Mouse (Mus musculus) myocyte (in vitro differentiated cells): ENCODE results near the gene Cracr2b. TPM values are rescaled to one million over a fixed set of nuclear protein-coding genes. Genes with fewer than 3 reads are reported as not detected.

Source experiments
- H3K27me3 ChIP-seq: one replicate; pipeline ENCODE4 v1.6.1; 2011; ENCODE audit not compliant: control insufficient read depth, insufficient read depth, insufficient read length
- H3K36me3 ChIP-seq: one replicate; pipeline ENCODE4 v1.6.1; 2011; ENCODE audit not compliant: control insufficient read depth, insufficient read depth
- H3K4me2 ChIP-seq: one replicate; pipeline ENCODE4 v1.6.1; 2011; ENCODE audit warnings: low read depth, control low read depth
- H3K4me3 ChIP-seq: one replicate; pipeline ENCODE4 v1.5.1; 2011; ENCODE audit warnings: mild to moderate bottlenecking, control low read depth, moderate library complexity
- H3K79me2 ChIP-seq: one replicate; pipeline ENCODE4 v1.6.1; 2011; ENCODE audit not compliant: control insufficient read depth, insufficient read depth
- H3ac ChIP-seq: one replicate; pipeline ENCODE4 v1.6.1; 2011; ENCODE audit not compliant: control insufficient read depth, insufficient read length
- CEBPB ChIP-seq: IDR thresholded peaks from 2 replicates; pipeline ENCODE4 v1.6.1; 2011; ENCODE audit warnings: mild to moderate bottlenecking, moderate library complexity; ENCODE audit not compliant: poor library complexity, insufficient read depth, severe bottlenecking
- E2F4 ChIP-seq: IDR thresholded peaks from one replicate; pipeline ENCODE4 v1.6.1; 2011; ENCODE audit warnings: mild to moderate bottlenecking, control low read depth, moderate library complexity; ENCODE audit not compliant: insufficient read depth
- MAX ChIP-seq: IDR thresholded peaks from one replicate; pipeline ENCODE4 v1.6.1; 2011; ENCODE audit warnings: low read depth, mild to moderate bottlenecking, control low read depth
- MYOD1 ChIP-seq, 3 experiments: IDR thresholded peaks; one replicate each; pipeline ENCODE4 v1.6.1; 2011; ENCODE audit warnings: control low read depth in 2 of 3, low read depth in 2 of 3, mild to moderate bottlenecking in 2 of 3, moderate library complexity in 1 of 3; ENCODE audit not compliant: insufficient read length in 2 of 3, control insufficient read depth in 1 of 3
- MYOG ChIP-seq, 3 experiments: IDR thresholded peaks; one replicate each; pipeline ENCODE4 v1.6.1; 2011; ENCODE audit warnings: control low read depth in 2 of 3, low read depth in 2 of 3, mild to moderate bottlenecking in 2 of 3; ENCODE audit not compliant: insufficient read length in 2 of 3, control insufficient read depth in 1 of 3, insufficient read depth in 1 of 3
- POLR2A ChIP-seq: IDR thresholded peaks from one replicate; pipeline ENCODE4 v1.6.1; 2011; ENCODE audit warnings: low read depth, mild to moderate bottlenecking, control low read depth, moderate library complexity; ENCODE audit not compliant: insufficient read length
- POLR2AphosphoS2 ChIP-seq: IDR thresholded peaks from one replicate; pipeline ENCODE4 v1.6.1; 2011; ENCODE audit warnings: low read depth, control low read depth; ENCODE audit not compliant: insufficient read length
- REST ChIP-seq: IDR thresholded peaks from one replicate; pipeline ENCODE4 v1.6.1; 2011; ENCODE audit warnings: mild to moderate bottlenecking, control low read depth, moderate library complexity; ENCODE audit not compliant: insufficient read depth, insufficient read length
- SRF ChIP-seq: IDR thresholded peaks from one replicate; pipeline ENCODE4 v1.6.1; 2011; ENCODE audit warnings: low read depth; ENCODE audit not compliant: control insufficient read depth, insufficient read length
- TCF12 ChIP-seq: IDR thresholded peaks from one replicate; pipeline ENCODE4 v1.6.1; 2011; ENCODE audit warnings: mild to moderate bottlenecking, control low read depth; ENCODE audit not compliant: poor library complexity, insufficient read depth, severe bottlenecking
- TCF3 ChIP-seq: IDR thresholded peaks from one replicate; pipeline ENCODE4 v1.6.1; 2011; ENCODE audit warnings: low read depth, control low read depth; ENCODE audit not compliant: insufficient read length
- USF1 ChIP-seq: IDR thresholded peaks from one replicate; pipeline ENCODE4 v1.6.1; 2011; ENCODE audit warnings: low read depth, mild to moderate bottlenecking, control low read depth, moderate library complexity
- polyA plus RNA-seq: library from polyadenylated mRNA; unstranded; fragments of >200 nt; fragmentation: generic; extraction: Trizol; gene quantifications from one replicate; pipeline ENCODE4 v1.2.1, GENCODE M21; 2012; ENCODE audit warnings: missing spikeins

The Cracr2b gene
- polyA plus RNA-seq, 1 experiment, result 2.4 TPM

DNA sequence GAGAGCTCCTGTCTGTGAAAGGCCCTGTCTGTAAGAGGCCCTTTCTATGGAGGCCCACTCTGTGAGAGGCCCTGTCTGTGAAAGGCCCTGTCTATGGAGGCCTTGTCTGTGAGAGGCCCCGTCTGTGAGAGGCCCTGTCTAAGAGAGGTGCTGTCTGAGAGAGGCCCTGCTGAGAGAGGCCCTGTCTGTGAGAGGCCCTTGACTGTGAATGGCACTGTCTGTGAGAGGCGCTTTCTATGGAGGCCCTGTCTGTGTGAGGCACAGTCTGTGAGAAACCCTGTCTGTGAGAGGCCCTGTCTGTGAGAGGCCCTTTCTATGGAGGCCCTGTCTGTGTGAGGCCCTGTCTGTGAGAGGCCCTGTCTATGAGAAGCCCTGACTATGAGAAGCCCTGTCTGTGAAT lies 45.4 kb downstream of the Cracr2b start:
- Histone ChIP-seq H3ac (no peak overlapping the region), H3K4me3 (no peak overlapping the region), H3K36me3 (no peaks in the 10 kb centered on the region), H3K79me2 (no peaks in the 10 kb centered on the region), H3K27me3 (no peaks in the 10 kb centered on the region), H3K4me2 (no peak overlapping the region)
- no peak for TF ChIP-seq POLR2AphosphoS2
- no peak for TF ChIP-seq CEBPB
- TF ChIP-seq TCF12, result no peak
- no peak for TF ChIP-seq POLR2A
- TF ChIP-seq E2F4, result no peak
- TF ChIP-seq TCF3, result no peak
- no peak for TF ChIP-seq MAX
- TF ChIP-seq REST, result no peak
- no peak for TF ChIP-seq USF1
- TF ChIP-seq MYOD1 (IDR thresholded peaks at IDR 0.05; ENCODE audit: control insufficient read depth in 1 of 3, insufficient read length in 2 of 3, low read depth in 2 of 3), result no peak
- no peak for TF ChIP-seq MYOG (IDR thresholded peaks at IDR 0.05; ENCODE audit: control insufficient read depth in 1 of 3, insufficient read depth in 1 of 3, insufficient read length in 2 of 3, low read depth in 2 of 3)
- TF ChIP-seq SRF, result no peak

DNA sequence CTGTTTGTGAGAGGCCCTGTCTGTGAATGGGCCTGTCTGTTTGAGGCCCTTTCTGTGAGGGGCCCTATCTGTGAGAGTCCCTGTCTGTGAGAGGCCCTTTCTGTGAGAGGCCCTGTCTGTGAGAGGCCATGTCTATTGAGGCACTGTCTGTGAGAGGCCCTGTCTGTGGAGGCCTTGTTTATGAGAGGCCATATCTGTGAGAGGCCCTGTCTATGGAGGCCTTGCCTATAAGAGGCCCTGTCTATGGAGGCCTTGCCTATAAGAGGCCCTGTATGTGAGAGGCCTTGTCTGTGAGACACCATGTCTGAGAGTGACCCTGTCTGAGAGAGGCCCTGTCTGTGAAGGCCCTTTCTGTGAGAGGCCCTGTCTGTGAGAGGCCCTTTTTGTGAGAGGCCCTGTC lies 47.3 kb downstream of the Cracr2b start:
- no peak for TF ChIP-seq MYOG (IDR thresholded peaks at IDR 0.05; ENCODE audit: control insufficient read depth in 1 of 3, insufficient read depth in 1 of 3, insufficient read length in 2 of 3, low read depth in 2 of 3)
- no peak for TF ChIP-seq POLR2A
- no peak for TF ChIP-seq POLR2AphosphoS2
- no peak for TF ChIP-seq USF1
- TF ChIP-seq TCF12, result no peak
- TF ChIP-seq TCF3, result no peak
- no peak for TF ChIP-seq MAX
- TF ChIP-seq MYOD1 (IDR thresholded peaks at IDR 0.05; ENCODE audit: control insufficient read depth in 1 of 3, insufficient read length in 2 of 3, low read depth in 2 of 3), result no peak
- no peak for TF ChIP-seq E2F4
- no peak for TF ChIP-seq REST
- TF ChIP-seq CEBPB, result no peak
- TF ChIP-seq SRF, result no peak
- Histone ChIP-seq H3K4me3 (no peak overlapping the region), H3K4me2 (no peak overlapping the region), H3K27me3 (no peaks in the 10 kb centered on the region), H3K79me2 (no peaks in the 10 kb centered on the region), H3K36me3 (no peaks in the 10 kb centered on the region), H3ac (no peak overlapping the region)

DNA sequence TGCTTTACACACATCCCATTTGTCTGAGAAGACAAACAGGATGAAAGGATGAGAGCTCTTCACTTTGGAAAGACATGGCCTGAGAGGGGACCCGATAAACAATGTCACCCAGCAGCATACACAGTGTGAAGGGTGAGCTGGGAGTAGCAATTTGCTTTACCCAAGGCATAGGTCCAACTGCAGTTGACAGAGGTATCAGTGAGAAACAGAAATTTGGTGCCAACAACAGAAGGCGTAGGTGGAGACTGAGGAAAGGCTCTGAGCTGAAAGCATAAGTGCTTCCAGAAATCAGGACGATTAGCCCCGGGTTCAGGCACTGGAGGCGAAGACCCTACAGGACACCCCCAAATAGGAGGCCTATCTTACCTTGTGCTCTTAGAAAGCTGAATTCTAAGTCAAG lies 49.3 kb downstream of the Cracr2b start:
- Histone ChIP-seq H3ac (no peak overlapping the region), H3K79me2 (no peaks in the 10 kb centered on the region), H3K4me3 (no peak overlapping the region), H3K4me2 (no peak overlapping the region), H3K36me3 (peaks cover 4% of the 10 kb centered on the region), H3K27me3 (no peaks in the 10 kb centered on the region)
- no peak for TF ChIP-seq MYOD1 (IDR thresholded peaks at IDR 0.05; ENCODE audit: control insufficient read depth in 1 of 3, insufficient read length in 2 of 3, low read depth in 2 of 3)
- no peak for TF ChIP-seq USF1
- TF ChIP-seq SRF, result no peak
- TF ChIP-seq POLR2AphosphoS2, result no peak
- no peak for TF ChIP-seq TCF3
- no peak for TF ChIP-seq E2F4
- TF ChIP-seq MAX, result no peak
- TF ChIP-seq MYOG (IDR thresholded peaks at IDR 0.05; ENCODE audit: control insufficient read depth in 1 of 3, insufficient read depth in 1 of 3, insufficient read length in 2 of 3, low read depth in 2 of 3), result no peak
- TF ChIP-seq CEBPB, result no peak
- TF ChIP-seq TCF12, result no peak
- no peak for TF ChIP-seq POLR2A
- TF ChIP-seq REST, result no peak

DNA sequence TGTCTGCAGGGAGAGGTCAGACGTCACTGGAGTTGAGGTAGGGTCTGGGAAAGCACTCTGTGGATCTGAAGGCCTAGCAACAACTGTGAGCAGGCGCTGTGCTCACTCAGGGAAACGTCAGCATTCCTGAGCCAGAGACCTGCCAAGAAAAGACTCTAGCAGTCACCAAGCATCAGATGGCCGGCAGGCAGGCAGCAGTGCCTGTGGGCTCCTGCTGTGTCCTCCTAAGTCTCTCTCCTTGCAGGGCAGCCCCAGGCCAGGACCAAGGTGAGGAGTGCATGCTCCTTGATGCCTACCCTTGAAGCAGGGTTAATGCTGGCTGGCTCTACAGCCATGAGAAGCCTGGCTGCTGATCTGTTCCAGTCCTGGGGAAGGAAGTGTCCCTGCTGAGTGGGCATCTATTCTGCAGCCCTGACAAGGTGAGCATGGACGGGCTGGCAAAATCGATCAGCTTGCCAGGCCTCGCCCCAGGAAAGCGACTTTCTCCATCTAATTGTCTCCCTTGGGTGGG lies 49.8 kb downstream of the Cracr2b start:
- H3K79me2 ChIP-seq, result no peaks in the 10 kb centered on the region
- TF ChIP-seq MAX (no peak), MYOD1 (IDR thresholded peaks at IDR 0.05; ENCODE audit: control insufficient read depth in 1 of 3, insufficient read length in 2 of 3, low read depth in 2 of 3) (no peak), USF1 (no peak), TCF3 (no peak), POLR2AphosphoS2 (no peak), E2F4 (no peak)
- H3ac ChIP-seq, result no peak overlapping the region
- H3K4me2 ChIP-seq, result no peak overlapping the region
- H3K4me3 ChIP-seq, result no peak overlapping the region
- no peaks in the 10 kb centered on the region for H3K27me3 ChIP-seq
- H3K36me3 ChIP-seq, result peaks cover 4% of the 10 kb centered on the region

Other genes with a start within 250 kb of the Cracr2b start
- gene Lmntd2, start 247.0 kb upstream of the Cracr2b start, polyA plus RNA-seq, result 0.10 TPM
- 54.5 TPM for gene Rassf7, start 245.2 kb upstream of the Cracr2b start, polyA plus RNA-seq
- 44.5 TPM for gene Phrf1, start 232.3 kb upstream of the Cracr2b start, polyA plus RNA-seq
- 0.97 TPM for gene Irf7, start 194.6 kb upstream of the Cracr2b start, polyA plus RNA-seq
- 0.07 TPM for gene Cdhr5, start 184.3 kb upstream of the Cracr2b start, polyA plus RNA-seq
- gene Sct, start 182.0 kb upstream of the Cracr2b start, polyA plus RNA-seq, result 0.68 TPM
- not detected for gene Drd4, start 169.1 kb upstream of the Cracr2b start, polyA plus RNA-seq
- gene Deaf1, start 133.4 kb upstream of the Cracr2b start, polyA plus RNA-seq, result 11.8 TPM
- 12.5 TPM for gene Tmem80, start 133.4 kb upstream of the Cracr2b start, polyA plus RNA-seq
- gene Eps8l2, start 122.2 kb upstream of the Cracr2b start, polyA plus RNA-seq, result 0.44 TPM
- gene Taldo1, start 68.9 kb upstream of the Cracr2b start, polyA plus RNA-seq, result 259 TPM
- 16.3 TPM for gene Gatd1, start 47.0 kb upstream of the Cracr2b start, polyA plus RNA-seq
- gene Cend1, start 31.6 kb upstream of the Cracr2b start, polyA plus RNA-seq, result 0.25 TPM
- 8.8 TPM for gene Slc25a22, start 23.2 kb upstream of the Cracr2b start, polyA plus RNA-seq
- gene Pidd1, start 17.1 kb upstream of the Cracr2b start, polyA plus RNA-seq, result 1.9 TPM
- 5,265 TPM for gene Rplp2, start 13.7 kb upstream of the Cracr2b start, polyA plus RNA-seq
- 50.5 TPM for gene Pnpla2, start 5.9 kb upstream of the Cracr2b start, polyA plus RNA-seq
- gene Cd151, start 6.3 kb downstream of the Cracr2b start, polyA plus RNA-seq, result 267 TPM
- gene Polr2l, start 14.0 kb downstream of the Cracr2b start, polyA plus RNA-seq, result 95.1 TPM
- 95.5 TPM for gene Tspan4, start 14.1 kb downstream of the Cracr2b start, polyA plus RNA-seq
- gene Chid1, start 78.8 kb downstream of the Cracr2b start, polyA plus RNA-seq, result 51.3 TPM
- gene Ap2a2, start 101.1 kb downstream of the Cracr2b start, polyA plus RNA-seq, result 89.2 TPM
- gene Muc6, start 194.2 kb downstream of the Cracr2b start, polyA plus RNA-seq, result 0.20 TPM
- not detected for gene Muc2, start 229.2 kb downstream of the Cracr2b start, polyA plus RNA-seq